Mouse (Mus musculus): ENCODE results near the gene Cyp4f17. TPM values are rescaled to one million over a fixed set of nuclear protein-coding genes. Genes with fewer than 3 reads are reported as not detected.
A peak's percentile ranks its signal among the peaks of the same experiment; 100 is the strongest.

The Cyp4f17 gene
- 4.0 and 7.1 TPM in 2 replicates for polyA plus RNA-seq (2014; fragmentation: Nextera tagmentation; extraction: Ambion mirVana)

- Histone ChIP-seq H3K4me3 (ENCODE audit: low read depth, low read length) (peak within 1 kb of the TSS; percentile 34), H3K27ac (replicated peaks; ENCODE audit: low read depth, low read length) (peak within 1 kb of the TSS; percentile 56), H3K9ac (replicated peaks; ENCODE audit: low read length) (peak within 1 kb of the TSS; percentile 65), H3K4me1 (ENCODE audit: control insufficient read depth, insufficient read depth, low read length) (no peaks in the 10 kb centered on the region), H3K27me3 (ENCODE audit: control insufficient read depth, insufficient read depth, low read length) (no peaks in the 10 kb centered on the region), H3K36me3 (replicated peaks; ENCODE audit: control insufficient read depth, insufficient read depth, low read depth, low read length) (no peaks in the 10 kb centered on the region), H3K9me3 (replicated peaks; ENCODE audit: control insufficient read depth, low read length) (no peaks in the 10 kb centered on the region), H3K4me2 (ENCODE audit: low read depth, low read length) (peak within 1 kb of the TSS; percentile 49)
- ATAC-seq (replicated peaks; ENCODE audit: insufficient number of reproducible peaks, low FRiP score, low TSS enrichment, low read depth): peak; percentile 92
- peak; percentile 79 for DNase-seq (ENCODE audit: low spot score)
- WGBS: 1% methylated on average over 24 of the region's 30 CpGs
Observed at GRCm38 (mm10) chr17:32505851-32506728, at the start of gene Cyp4f17. Cyp4f17 (plus strand) TSS chr17:32506050.

GRCm38 (mm10) chr17:32468494-32468893 is 37.4 kb upstream of the Cyp4f17 start:
- WGBS: 48% methylated on average over 7 of the region's 7 CpGs
- no peaks in the 10 kb centered on the region for H3K4me1 ChIP-seq (ENCODE audit: control insufficient read depth, insufficient read depth, low read length)
- no peaks in the 10 kb centered on the region for H3K36me3 ChIP-seq (replicated peaks; ENCODE audit: control insufficient read depth, insufficient read depth, low read depth, low read length)
- no peak overlapping the region for H3K9ac ChIP-seq (replicated peaks; ENCODE audit: low read length)
- no peak overlapping the region for H3K27ac ChIP-seq (replicated peaks; ENCODE audit: low read depth, low read length)
- no peak overlapping the region for H3K4me3 ChIP-seq (ENCODE audit: low read depth, low read length)
- H3K4me2 ChIP-seq (ENCODE audit: low read depth, low read length): no peak overlapping the region
- no peaks in the 10 kb centered on the region for H3K27me3 ChIP-seq (ENCODE audit: control insufficient read depth, insufficient read depth, low read length)
- H3K9me3 ChIP-seq (replicated peaks; ENCODE audit: control insufficient read depth, low read length): no peaks in the 10 kb centered on the region
- DNase-seq (ENCODE audit: low spot score) (no peak), ATAC-seq (replicated peaks; ENCODE audit: insufficient number of reproducible peaks, low FRiP score, low TSS enrichment, low read depth) (no peak)

- no peaks in the 10 kb centered on the region for H3K9me3 ChIP-seq (replicated peaks; ENCODE audit: control insufficient read depth, low read length)
- H3K27ac ChIP-seq (replicated peaks; ENCODE audit: low read depth, low read length): no peak overlapping the region
- DNase-seq (ENCODE audit: low spot score) (no peak), ATAC-seq (replicated peaks; ENCODE audit: insufficient number of reproducible peaks, low FRiP score, low TSS enrichment, low read depth) (no peak)
- no peak overlapping the region for H3K9ac ChIP-seq (replicated peaks; ENCODE audit: low read length)
- no peak overlapping the region for H3K4me2 ChIP-seq (ENCODE audit: low read depth, low read length)
- WGBS: 79% methylated on average over 4 of the region's 4 CpGs
- no peaks in the 10 kb centered on the region for H3K4me1 ChIP-seq (ENCODE audit: control insufficient read depth, insufficient read depth, low read length)
- H3K27me3 ChIP-seq (ENCODE audit: control insufficient read depth, insufficient read depth, low read length): no peaks in the 10 kb centered on the region
- no peak overlapping the region for H3K4me3 ChIP-seq (ENCODE audit: low read depth, low read length)
- no peaks in the 10 kb centered on the region for H3K36me3 ChIP-seq (replicated peaks; ENCODE audit: control insufficient read depth, insufficient read depth, low read depth, low read length)
Observed at GRCm38 (mm10) chr17:32470795-32471194, 35.1 kb upstream of the Cyp4f17 start.

DNA sequence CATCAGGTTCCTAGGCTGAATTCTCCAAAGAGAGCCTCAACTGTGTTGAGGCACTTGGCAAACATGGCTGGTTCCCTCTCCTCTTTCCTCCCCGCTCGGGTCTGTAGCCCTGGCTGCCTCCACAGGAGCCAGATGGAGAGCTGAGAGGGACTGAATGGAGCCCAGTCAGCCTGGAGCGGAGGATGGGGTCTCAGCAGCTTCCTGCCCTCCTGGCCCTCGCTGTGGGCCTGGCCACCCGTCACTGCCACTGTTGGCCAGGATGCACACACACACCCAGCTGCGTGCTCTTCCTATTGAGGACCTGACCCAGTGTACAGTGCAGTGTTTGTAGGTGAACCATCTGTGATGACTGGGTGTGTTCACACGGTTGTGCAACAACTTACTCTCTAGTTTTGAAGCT is 33.7 kb upstream of the Cyp4f17 start:
- 63% methylated on average over 7 of the region's 7 CpGs for WGBS
- ATAC-seq (replicated peaks; ENCODE audit: insufficient number of reproducible peaks, low FRiP score, low TSS enrichment, low read depth): no peak
- Histone ChIP-seq H3K9me3 (replicated peaks; ENCODE audit: control insufficient read depth, low read length) (no peaks in the 10 kb centered on the region), H3K4me1 (ENCODE audit: control insufficient read depth, insufficient read depth, low read length) (no peaks in the 10 kb centered on the region), H3K9ac (replicated peaks; ENCODE audit: low read length) (no peak overlapping the region), H3K27me3 (ENCODE audit: control insufficient read depth, insufficient read depth, low read length) (no peaks in the 10 kb centered on the region), H3K4me3 (ENCODE audit: low read depth, low read length) (no peak overlapping the region), H3K4me2 (ENCODE audit: low read depth, low read length) (no peak overlapping the region), H3K27ac (replicated peaks; ENCODE audit: low read depth, low read length) (no peak overlapping the region), H3K36me3 (replicated peaks; ENCODE audit: control insufficient read depth, insufficient read depth, low read depth, low read length) (no peaks in the 10 kb centered on the region)
- no peak for DNase-seq (ENCODE audit: low spot score)

- Histone ChIP-seq H3K9me3 (replicated peaks; ENCODE audit: control insufficient read depth, low read length) (no peaks in the 10 kb centered on the region), H3K4me1 (ENCODE audit: control insufficient read depth, insufficient read depth, low read length) (no peaks in the 10 kb centered on the region), H3K27me3 (ENCODE audit: control insufficient read depth, insufficient read depth, low read length) (no peaks in the 10 kb centered on the region), H3K4me2 (ENCODE audit: low read depth, low read length) (no peak overlapping the region), H3K36me3 (replicated peaks; ENCODE audit: control insufficient read depth, insufficient read depth, low read depth, low read length) (no peaks in the 10 kb centered on the region), H3K4me3 (ENCODE audit: low read depth, low read length) (no peak overlapping the region), H3K27ac (replicated peaks; ENCODE audit: low read depth, low read length) (no peak overlapping the region), H3K9ac (replicated peaks; ENCODE audit: low read length) (no peak overlapping the region)
- DNase-seq (ENCODE audit: low spot score): no peak
- 91% methylated on average over 5 of the region's 5 CpGs for WGBS
- no peak for ATAC-seq (replicated peaks; ENCODE audit: insufficient number of reproducible peaks, low FRiP score, low TSS enrichment, low read depth)
Observed at GRCm38 (mm10) chr17:32474954-32475560, 30.8 kb upstream of the Cyp4f17 start.

- H3K4me2 ChIP-seq (ENCODE audit: low read depth, low read length): no peak overlapping the region
- WGBS: 94% methylated on average over 1 of the region's 1 CpGs
Observed at GRCm38 (mm10) chr17:32477204-32477603, 28.6 kb upstream of the Cyp4f17 start.

GRCm38 (mm10) chr17:32478727-32479126 is 27.1 kb upstream of the Cyp4f17 start:
- no peaks in the 10 kb centered on the region for H3K36me3 ChIP-seq (replicated peaks; ENCODE audit: control insufficient read depth, insufficient read depth, low read depth, low read length)
- ATAC-seq (replicated peaks; ENCODE audit: insufficient number of reproducible peaks, low FRiP score, low TSS enrichment, low read depth): no peak

More at GRCm38 (mm10) chr17:32477204-32477603, 28.6 kb upstream of the Cyp4f17 start:
- ATAC-seq (replicated peaks; ENCODE audit: insufficient number of reproducible peaks, low FRiP score, low TSS enrichment, low read depth) (no peak), DNase-seq (ENCODE audit: low spot score) (no peak)
- Histone ChIP-seq H3K9me3 (replicated peaks; ENCODE audit: control insufficient read depth, low read length) (no peaks in the 10 kb centered on the region), H3K27ac (replicated peaks; ENCODE audit: low read depth, low read length) (no peak overlapping the region), H3K36me3 (replicated peaks; ENCODE audit: control insufficient read depth, insufficient read depth, low read depth, low read length) (no peaks in the 10 kb centered on the region), H3K4me1 (ENCODE audit: control insufficient read depth, insufficient read depth, low read length) (no peaks in the 10 kb centered on the region), H3K9ac (replicated peaks; ENCODE audit: low read length) (no peak overlapping the region), H3K27me3 (ENCODE audit: control insufficient read depth, insufficient read depth, low read length) (no peaks in the 10 kb centered on the region), H3K4me3 (ENCODE audit: low read depth, low read length) (no peak overlapping the region)

More at GRCm38 (mm10) chr17:32478727-32479126, 27.1 kb upstream of the Cyp4f17 start:
- Histone ChIP-seq H3K27me3 (ENCODE audit: control insufficient read depth, insufficient read depth, low read length) (no peaks in the 10 kb centered on the region), H3K27ac (replicated peaks; ENCODE audit: low read depth, low read length) (no peak overlapping the region), H3K9me3 (replicated peaks; ENCODE audit: control insufficient read depth, low read length) (no peaks in the 10 kb centered on the region), H3K4me2 (ENCODE audit: low read depth, low read length) (no peak overlapping the region), H3K4me3 (ENCODE audit: low read depth, low read length) (no peak overlapping the region), H3K9ac (replicated peaks; ENCODE audit: low read length) (no peak overlapping the region), H3K4me1 (ENCODE audit: control insufficient read depth, insufficient read depth, low read length) (no peaks in the 10 kb centered on the region)
- DNase-seq (ENCODE audit: low spot score): no peak
- 71% methylated on average over 2 of the region's 2 CpGs for WGBS

All from embryonic facial prominence, embryonic 11.5 days (tissue).